Mouse (Mus musculus) limb, embryonic 11.5 days (tissue): ENCODE measurements around the gene Sdhd. TPM values are rescaled to one million over a fixed set of nuclear protein-coding genes. Genes with fewer than 3 reads are reported as not detected.

Experiments
- ATAC-seq: fragments of 200-750 bp; cut with Nextera tagmentation; 2 replicates; pipeline ENCODE4 v1.8.0; 2017; ENCODE audit warnings: low read depth; ENCODE audit not compliant: insufficient number of reproducible peaks, low FRiP score, low TSS enrichment
- DNase-seq: peaks from one replicate; pipeline ENCODE4 v3.0.0-alpha.2; 2015; ENCODE audit warnings: low spot score
- H3K27ac ChIP-seq: fragments of 300-500 bp; sonication (generic); replicated peaks from 2 replicates; pipeline ENCODE4 v1.5.1; 2014; ENCODE audit warnings: low read depth, mild to moderate bottlenecking, low read length
- H3K27me3 ChIP-seq: fragments of 300-500 bp; sonication (generic); 2 replicates; pipeline ENCODE4 v1.6.1; 2014; ENCODE audit warnings: mild to moderate bottlenecking, low read length, mixed read lengths; ENCODE audit not compliant: control insufficient read depth, insufficient read depth
- H3K36me3 ChIP-seq: fragments of 300-500 bp; sonication (generic); 2 replicates; pipeline ENCODE4 v1.6.1; 2014; ENCODE audit warnings: mild to moderate bottlenecking, low read length, moderate library complexity, mixed read lengths; ENCODE audit not compliant: control insufficient read depth, insufficient read depth
- H3K4me1 ChIP-seq: fragments of 300-500 bp; sonication (generic); 2 replicates; pipeline ENCODE4 v1.6.1; 2014; ENCODE audit warnings: low read length, mixed read lengths; ENCODE audit not compliant: control insufficient read depth, insufficient read depth
- H3K4me2 ChIP-seq: fragments of 300-500 bp; sonication (generic); 2 replicates; pipeline ENCODE4 v1.6.1; 2014; ENCODE audit warnings: low read depth, mild to moderate bottlenecking, moderate library complexity; ENCODE audit not compliant: severe bottlenecking
- H3K4me3 ChIP-seq: fragments of 300-500 bp; sonication (generic); 2 replicates; pipeline ENCODE4 v1.5.1; 2014; ENCODE audit warnings: low read depth, low read length
- H3K9ac ChIP-seq: fragments of 300-500 bp; sonication (generic); 2 replicates; pipeline ENCODE4 v1.6.1; 2014; ENCODE audit warnings: mild to moderate bottlenecking, low read length
- H3K9me3 ChIP-seq: fragments of 300-500 bp; sonication (generic); 2 replicates; pipeline ENCODE4 v1.6.1; 2016; ENCODE audit warnings: low read length; ENCODE audit not compliant: control insufficient read depth
- WGBS: fragments of 180-500 bp; shearing (Covaris S2); extraction: QIAGEN DNeasy Blood & Tissue Kit; methylation state at CpG from one replicate; pipeline ENCODE4 v1.1.7; 2014; 5-methylcytosine and 5-hydroxymethylcytosine counted together
- polyA plus RNA-seq: library from polyadenylated mRNA; unstranded; fragments of >200 nt; fragmentation: Nextera tagmentation; extraction: Ambion mirVana; gene quantifications from 2 replicates; pipeline ENCODE4 v1.2.1, GENCODE M21; 2014

The Sdhd gene
- polyA plus RNA-seq, 1 experiment from 2014 or later = 303 TPM

DNA sequence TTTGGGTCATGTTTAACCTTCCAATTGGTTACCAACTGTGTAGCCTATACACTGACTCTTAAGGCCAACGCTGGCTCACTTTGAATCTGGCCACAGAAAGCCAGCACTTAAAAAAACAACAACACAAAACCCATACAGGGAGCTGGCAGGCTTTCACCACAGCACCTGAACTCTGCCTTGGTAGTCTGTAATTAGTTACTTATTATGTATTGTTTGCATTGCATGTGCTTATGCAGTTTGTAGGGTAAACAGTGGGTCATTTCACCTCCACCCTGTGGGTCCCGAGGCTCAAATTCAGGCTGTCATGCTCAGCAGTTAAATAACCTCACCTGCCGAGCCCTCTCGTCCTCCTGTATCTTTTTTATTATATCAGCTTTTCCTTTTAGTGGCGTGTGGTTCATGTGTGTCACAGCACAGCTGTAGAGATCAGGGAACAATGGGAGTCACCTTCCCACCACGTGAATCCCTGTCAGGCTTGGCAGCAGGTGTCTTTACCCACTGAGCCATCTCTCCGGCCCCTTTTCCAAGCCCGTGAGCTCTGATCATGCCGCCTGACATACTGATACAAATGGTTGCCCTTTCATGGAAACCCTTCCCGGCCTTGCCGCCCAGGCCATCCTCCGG is 8.7 kb downstream of the Sdhd start:
- Histone ChIP-seq H3K27ac (no peak overlapping the region), H3K4me2 (no peak overlapping the region), H3K9ac (no peak overlapping the region), H3K36me3 (peaks cover 22% of the 10 kb centered on the region; the same call in 1 of the 2 replicates), H3K27me3 (no peaks in the 10 kb centered on the region), H3K4me3 (no peak overlapping the region), H3K4me1 (no peaks in the 10 kb centered on the region), H3K9me3 (no peaks in the 10 kb centered on the region)
- ATAC-seq (no peak), DNase-seq (no peak)
- 80% methylated on average over 12 of the region's 12 CpGs for WGBS

DNA sequence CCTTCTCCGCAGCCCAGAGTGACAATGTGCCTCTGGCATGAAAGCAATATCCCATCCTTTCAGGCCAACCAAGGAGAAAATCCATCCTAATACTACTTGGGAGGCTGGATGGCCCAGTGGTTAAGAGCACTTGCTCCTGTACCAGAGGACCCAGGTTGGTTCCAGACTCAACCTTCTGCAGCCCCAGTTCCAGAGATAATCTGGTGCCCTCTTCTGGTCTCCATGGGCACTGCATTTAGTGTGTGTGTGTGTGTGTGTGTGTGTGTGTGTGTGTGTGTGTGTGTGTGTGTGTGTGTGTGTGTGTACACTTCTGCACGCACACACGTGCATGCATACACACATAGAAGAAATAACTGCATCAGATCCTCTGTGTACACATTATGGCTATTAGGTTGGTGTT is 10.1 kb downstream of the Sdhd start:
- H3K27ac ChIP-seq = no peak overlapping the region
- H3K4me3 ChIP-seq = no peak overlapping the region
- H3K4me2 ChIP-seq = no peak overlapping the region
- peaks cover 15% of the 10 kb centered on the region; the same call in 1 of the 2 replicates for H3K36me3 ChIP-seq
- no peak for ATAC-seq
- WGBS = 74% methylated on average over 3 of the region's 3 CpGs
- H3K9me3 ChIP-seq = no peaks in the 10 kb centered on the region
- no peaks in the 10 kb centered on the region for H3K4me1 ChIP-seq
- DNase-seq = peak; percentile 49
- H3K27me3 ChIP-seq = no peaks in the 10 kb centered on the region
- H3K9ac ChIP-seq = no peak overlapping the region

GRCm38 (mm10) chr9:50592955-50593354 is 10.7 kb downstream of the Sdhd start:
- no peak overlapping the region for H3K27ac ChIP-seq
- DNase-seq = no peak
- ATAC-seq = no peak
- H3K27me3 ChIP-seq = no peaks in the 10 kb centered on the region
- H3K4me1 ChIP-seq = no peaks in the 10 kb centered on the region
- peaks cover 13% of the 10 kb centered on the region; the same call in 1 of the 2 replicates for H3K36me3 ChIP-seq
- no peak overlapping the region for H3K4me2 ChIP-seq
- 89% methylated on average over 9 of the region's 9 CpGs for WGBS
- H3K4me3 ChIP-seq = no peak overlapping the region
- H3K9ac ChIP-seq = no peak overlapping the region
- no peaks in the 10 kb centered on the region for H3K9me3 ChIP-seq

- H3K4me3 ChIP-seq = no peak overlapping the region
- 77% methylated on average over 10 of the region's 10 CpGs for WGBS
- ATAC-seq = no peak
Measured at GRCm38 (mm10) chr9:50590856-50591518, 12.6 kb downstream of the Sdhd start.

GRCm38 (mm10) chr9:50586955-50587354 is 16.7 kb downstream of the Sdhd start:
- no peaks in the 10 kb centered on the region for H3K36me3 ChIP-seq
- H3K9me3 ChIP-seq = no peaks in the 10 kb centered on the region
- H3K27me3 ChIP-seq = no peaks in the 10 kb centered on the region
- H3K4me1 ChIP-seq = no peaks in the 10 kb centered on the region
- no peak overlapping the region for H3K4me3 ChIP-seq
- no peak overlapping the region for H3K9ac ChIP-seq
- no peak overlapping the region for H3K27ac ChIP-seq
- H3K4me2 ChIP-seq = no peak overlapping the region
- no peak for DNase-seq
- ATAC-seq = no peak
- WGBS = 78% methylated on average over 4 of the region's 4 CpGs

More at GRCm38 (mm10) chr9:50590856-50591518, 12.6 kb downstream of the Sdhd start:
- Histone ChIP-seq H3K27ac (no peak overlapping the region), H3K4me2 (no peak overlapping the region), H3K9me3 (no peaks in the 10 kb centered on the region), H3K9ac (no peak overlapping the region), H3K36me3 (peaks cover 2% of the 10 kb centered on the region; the same call in 1 of the 2 replicates), H3K27me3 (no peaks in the 10 kb centered on the region), H3K4me1 (no peaks in the 10 kb centered on the region)
- DNase-seq = no peak

GRCm38 (mm10) chr9:50585145-50585818 is 18.3 kb downstream of the Sdhd start:
- Histone ChIP-seq H3K27ac (no peak overlapping the region), H3K36me3 (no peaks in the 10 kb centered on the region), H3K4me3 (no peak overlapping the region), H3K9me3 (no peaks in the 10 kb centered on the region), H3K9ac (no peak overlapping the region), H3K27me3 (no peaks in the 10 kb centered on the region), H3K4me1 (no peaks in the 10 kb centered on the region), H3K4me2 (no peak overlapping the region)
- ATAC-seq = no peak
- DNase-seq = no peak
- 71% methylated on average over 6 of the region's 6 CpGs for WGBS

DNA sequence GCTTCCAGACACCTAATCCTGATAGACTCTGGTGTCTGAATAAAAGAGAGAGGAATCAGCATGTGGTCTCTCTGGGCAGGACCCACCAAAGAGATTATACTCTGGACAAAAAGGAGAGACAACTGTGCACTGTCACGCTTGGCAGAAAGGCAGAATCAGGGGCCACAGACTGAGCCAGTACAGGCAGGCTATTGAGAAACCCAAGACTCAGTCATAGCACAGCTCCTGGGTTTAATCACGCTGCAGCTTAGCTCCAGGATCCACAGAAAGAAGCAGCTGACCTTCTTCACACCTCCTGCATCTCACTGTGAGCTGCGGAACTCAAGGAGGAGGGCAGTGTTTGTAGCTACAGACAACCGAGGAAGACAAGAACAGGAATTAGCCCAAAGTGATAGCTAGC is 23.2 kb downstream of the Sdhd start:
- no peaks in the 10 kb centered on the region for H3K9me3 ChIP-seq
- no peak overlapping the region for H3K9ac ChIP-seq
- H3K27ac ChIP-seq = no peak overlapping the region
- ATAC-seq = no peak
- no peaks in the 10 kb centered on the region for H3K36me3 ChIP-seq
- no peak overlapping the region for H3K4me2 ChIP-seq
- no peak overlapping the region for H3K4me3 ChIP-seq
- 34% methylated on average over 4 of the region's 4 CpGs for WGBS
- DNase-seq = peak; percentile 14
- H3K4me1 ChIP-seq = no peaks in the 10 kb centered on the region
- no peaks in the 10 kb centered on the region for H3K27me3 ChIP-seq

DNA sequence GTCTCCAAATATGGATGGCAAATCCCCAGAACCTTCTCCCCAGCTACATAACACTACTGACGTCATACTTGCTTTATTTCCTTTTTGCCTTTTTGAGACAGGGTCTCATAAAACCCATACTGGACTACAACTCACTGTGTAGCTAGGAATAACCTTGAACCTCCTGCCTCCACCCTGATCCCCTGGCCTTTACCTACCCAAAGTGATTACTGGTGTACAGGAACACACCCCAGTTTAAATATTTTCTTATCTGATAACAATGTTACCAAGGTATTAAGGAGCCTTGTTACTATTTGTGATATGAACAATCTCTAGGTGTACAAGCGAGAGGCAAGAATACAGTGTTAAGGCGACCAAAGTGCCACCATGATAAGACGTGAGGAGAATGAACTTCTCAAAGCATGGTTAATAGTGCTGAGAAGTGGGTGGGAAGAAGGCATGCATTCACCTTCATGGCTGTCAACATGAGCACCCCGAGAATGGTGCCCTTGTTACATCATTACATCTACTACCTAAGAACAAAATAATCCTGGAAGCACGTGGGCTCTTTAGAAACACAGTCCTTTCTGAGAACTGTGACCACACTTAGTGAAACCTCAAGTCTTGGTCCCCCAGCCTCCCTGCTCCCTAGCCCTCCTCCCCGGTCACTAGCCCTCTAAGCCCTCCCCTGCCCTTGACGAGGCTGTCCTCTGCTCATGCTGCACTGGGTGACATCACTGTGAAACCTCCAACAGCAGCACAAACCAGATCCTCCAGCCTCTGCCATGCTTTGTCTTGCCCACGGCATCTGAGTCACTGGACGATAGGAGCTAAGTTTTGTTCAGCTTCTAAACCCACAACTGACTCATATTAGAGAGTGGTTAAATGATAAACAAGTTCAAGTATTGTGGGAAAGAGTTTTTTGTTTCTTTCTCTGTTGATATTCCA is 33.8 kb downstream of the Sdhd start:
- no peak overlapping the region for H3K27ac ChIP-seq
- 76% methylated on average over 10 of the region's 10 CpGs for WGBS
- H3K4me3 ChIP-seq = no peak overlapping the region
- H3K4me1 ChIP-seq = no peaks in the 10 kb centered on the region
- DNase-seq (no peak), ATAC-seq (no peak)
- no peaks in the 10 kb centered on the region for H3K9me3 ChIP-seq
- H3K27me3 ChIP-seq = no peaks in the 10 kb centered on the region
- H3K9ac ChIP-seq = no peak overlapping the region
- H3K4me2 ChIP-seq = no peak overlapping the region
- H3K36me3 ChIP-seq = no peaks in the 10 kb centered on the region
